Mouse (Mus musculus): ENCODE measurements around the gene Igfbp4.
A peak's percentile ranks its signal among the peaks of the same experiment; 100 is the strongest.

The Igfbp4 gene

DNA sequence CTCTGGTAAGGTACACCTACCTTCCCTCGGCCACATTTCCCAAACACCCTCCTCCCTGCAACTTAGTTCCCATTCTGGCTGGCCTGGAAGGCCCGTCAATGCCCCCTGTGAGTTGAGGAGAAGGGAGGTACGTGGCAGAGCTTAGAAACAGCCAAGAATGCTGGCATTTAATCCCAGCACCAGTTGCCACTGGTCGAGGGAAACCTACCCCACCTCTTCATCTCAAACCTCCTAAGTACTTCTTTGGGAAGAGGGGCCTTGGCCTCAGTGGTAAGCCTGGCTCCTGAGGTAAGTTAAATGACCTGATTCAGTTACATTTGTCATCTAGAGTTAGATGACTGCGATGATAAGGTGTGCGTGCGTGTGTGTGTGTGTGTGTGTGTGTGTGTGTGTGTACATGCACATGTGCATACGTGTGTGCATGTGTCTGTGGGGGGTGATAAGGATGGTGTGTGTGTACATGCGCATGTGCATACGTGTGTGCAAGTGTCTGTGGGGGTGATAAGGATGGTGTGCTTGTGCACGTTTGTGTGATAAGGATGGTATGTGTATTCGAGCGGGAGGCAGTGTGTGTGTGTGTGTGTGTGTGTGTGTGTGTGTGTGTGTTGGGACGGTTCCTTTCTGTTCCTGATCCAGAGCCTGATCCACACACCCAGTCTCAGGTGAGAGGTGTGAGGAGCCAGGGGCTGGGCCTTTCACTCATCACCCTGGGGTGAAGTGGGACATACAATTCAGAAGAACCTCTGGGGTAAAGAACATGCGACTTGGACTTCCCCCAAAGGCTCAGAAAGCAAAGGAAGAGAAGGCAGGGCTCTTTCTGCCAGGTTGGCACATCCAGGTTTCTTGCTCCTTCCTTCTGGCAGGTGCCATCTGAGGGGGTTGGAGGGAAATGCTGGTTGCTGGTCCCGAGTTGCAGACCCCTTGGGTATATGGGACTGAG lies 1.1 kb downstream of the Igfbp4 start:
- no peak for DNase-seq (ENCODE audit: low read depth, low spot score)

DNA sequence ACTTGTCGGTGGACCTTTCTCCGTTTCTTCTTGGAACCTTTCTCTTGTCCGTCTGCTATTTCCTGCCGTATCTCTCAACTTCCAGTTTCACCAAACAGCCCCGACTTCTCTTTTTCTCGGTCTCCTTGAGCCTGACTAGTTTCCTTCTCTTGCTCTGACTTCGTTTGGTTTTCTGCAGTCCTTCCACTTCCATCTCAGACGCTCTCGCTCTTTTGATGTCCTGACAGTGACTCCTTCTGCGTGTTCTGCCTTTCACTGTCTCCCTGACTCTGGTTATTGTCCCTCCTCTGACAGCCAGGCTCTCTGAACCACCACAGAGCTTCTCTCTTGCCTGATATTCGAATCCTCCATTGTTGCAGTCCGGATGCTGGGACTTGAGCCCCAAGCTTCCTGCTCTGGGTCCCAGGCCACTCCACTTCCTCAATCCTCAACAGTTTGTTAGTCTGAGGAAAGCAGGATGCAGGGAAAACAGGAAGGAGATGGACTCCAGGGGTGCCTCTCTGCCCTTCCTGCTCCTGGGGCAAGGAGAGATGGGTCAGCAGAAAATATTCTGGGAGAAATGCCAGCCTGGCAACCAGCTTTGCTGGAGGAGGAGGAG lies 1.9 kb downstream of the Igfbp4 start:
- peak; percentile 17 for DNase-seq (ENCODE audit: low read depth, low spot score)

DNA sequence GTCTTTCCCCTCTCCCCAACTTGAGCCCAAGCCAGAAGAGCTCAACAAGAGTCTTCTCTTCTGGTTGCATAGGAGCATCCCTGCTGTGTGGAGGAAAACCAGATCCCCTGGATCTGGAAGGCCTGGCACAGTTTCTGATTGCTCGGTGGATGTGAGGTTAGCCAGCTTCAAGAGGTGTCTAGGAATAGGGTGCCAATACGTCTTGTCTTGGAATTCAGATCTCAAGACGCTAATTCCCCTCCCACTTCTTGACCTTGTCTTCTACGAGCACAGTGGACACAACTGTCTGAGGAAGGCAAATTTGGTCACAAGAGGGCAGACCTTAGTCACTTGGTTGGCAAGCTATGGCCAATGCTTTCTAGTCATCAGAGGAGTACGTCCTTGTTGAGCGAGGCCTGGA lies 2.6 kb downstream of the Igfbp4 start:
- DNase-seq (ENCODE audit: low read depth, low spot score), result no peak

DNA sequence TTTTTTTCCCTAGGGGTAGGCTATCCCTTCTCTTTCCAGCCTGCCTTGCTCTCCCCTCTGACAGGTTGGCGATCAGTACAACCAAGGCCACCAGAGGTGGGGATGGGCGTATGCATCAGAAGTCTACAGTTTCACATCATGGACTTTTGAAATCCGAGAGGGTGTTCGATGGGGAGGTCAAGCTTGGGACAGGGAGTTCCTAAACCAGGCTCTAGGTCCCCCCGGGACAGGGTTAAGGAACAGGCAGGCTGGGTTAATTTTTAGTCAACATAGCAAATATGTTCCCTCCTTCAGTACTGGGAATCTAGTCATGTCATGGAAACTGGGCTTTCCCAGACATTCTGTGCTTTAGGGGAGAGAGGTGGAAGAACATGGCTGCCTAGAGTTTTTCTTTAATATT lies 3.3 kb downstream of the Igfbp4 start:
- DNase-seq (ENCODE audit: low read depth, low spot score), result no peak

DNA sequence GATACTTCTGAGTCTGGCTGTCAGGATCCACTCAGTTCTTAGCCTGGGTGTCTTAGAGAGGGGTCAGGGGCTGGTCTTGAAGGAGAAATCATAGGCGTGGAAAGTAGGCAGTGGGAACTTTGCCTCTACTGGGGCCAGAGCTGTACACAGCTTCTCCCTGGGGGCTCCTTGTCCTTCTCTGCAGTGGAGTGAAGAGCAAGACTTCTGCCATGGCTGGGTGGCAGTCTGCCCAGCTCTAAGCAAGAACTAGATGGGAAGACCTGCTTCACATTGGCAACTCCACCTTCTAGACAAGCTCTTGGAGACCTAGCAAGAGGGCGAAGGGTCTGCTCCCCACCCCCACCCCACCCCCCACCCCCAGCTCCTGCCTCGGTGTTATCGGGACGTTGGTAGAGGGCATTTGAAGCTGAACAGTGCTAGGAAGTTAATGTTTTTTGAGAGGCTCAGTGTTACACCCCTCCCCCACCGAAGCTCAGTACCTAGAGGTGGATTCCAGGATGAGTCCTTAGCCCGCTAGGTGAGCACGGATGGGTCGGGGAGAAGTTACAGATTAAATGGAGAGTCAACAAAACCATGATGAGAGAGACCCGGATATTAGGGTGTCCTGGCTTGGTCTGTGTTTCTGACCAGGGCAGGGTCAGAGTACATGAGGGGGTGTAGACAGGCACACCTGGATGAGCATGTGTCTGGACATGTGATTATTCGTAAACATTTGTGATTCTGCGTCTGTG lies 4.3 kb downstream of the Igfbp4 start:
- no peak for DNase-seq (ENCODE audit: low read depth, low spot score)

DNA sequence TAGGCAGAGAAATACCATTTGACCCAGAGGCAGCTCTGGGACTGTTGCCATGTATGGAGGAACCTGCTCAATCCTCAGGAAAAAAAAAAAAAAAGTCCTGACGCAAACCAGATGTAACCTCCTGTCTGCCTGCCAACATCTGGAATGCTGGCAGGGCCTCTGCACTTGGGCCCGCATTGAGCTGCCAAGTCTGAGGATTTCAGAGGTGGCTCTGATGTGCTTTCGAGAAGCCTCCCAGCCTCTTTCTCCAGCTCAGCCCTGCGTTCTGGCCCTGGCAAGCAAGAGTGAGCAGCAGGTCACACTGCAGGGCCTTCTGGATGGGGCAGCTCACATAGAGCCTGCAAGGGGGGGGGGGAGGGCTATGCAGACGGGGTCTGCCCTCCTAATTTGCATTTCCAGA lies 6.1 kb downstream of the Igfbp4 start:
- no peak for DNase-seq (ENCODE audit: low read depth, low spot score)

DNA sequence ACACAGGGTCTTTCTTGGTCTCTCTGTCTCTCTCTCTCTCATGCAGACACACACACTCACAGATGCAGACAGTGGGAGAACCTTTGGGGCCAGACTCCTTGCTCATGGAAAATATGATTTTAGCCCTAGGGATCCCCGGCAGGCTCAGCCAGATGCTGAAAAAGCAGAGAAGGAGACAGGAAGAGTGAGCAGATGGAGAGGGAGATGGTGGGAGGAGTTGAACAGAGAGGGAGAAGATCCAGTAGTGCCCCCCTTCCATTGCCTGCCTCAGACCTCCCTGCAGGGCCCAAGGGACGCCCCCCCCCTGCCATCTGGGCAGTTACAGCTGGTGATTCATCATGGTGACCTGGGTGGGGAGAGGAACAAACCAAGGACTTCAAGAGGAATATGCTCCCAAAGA lies 6.6 kb downstream of the Igfbp4 start:
- DNase-seq (ENCODE audit: low read depth, low spot score), result peak; percentile 26

DNA sequence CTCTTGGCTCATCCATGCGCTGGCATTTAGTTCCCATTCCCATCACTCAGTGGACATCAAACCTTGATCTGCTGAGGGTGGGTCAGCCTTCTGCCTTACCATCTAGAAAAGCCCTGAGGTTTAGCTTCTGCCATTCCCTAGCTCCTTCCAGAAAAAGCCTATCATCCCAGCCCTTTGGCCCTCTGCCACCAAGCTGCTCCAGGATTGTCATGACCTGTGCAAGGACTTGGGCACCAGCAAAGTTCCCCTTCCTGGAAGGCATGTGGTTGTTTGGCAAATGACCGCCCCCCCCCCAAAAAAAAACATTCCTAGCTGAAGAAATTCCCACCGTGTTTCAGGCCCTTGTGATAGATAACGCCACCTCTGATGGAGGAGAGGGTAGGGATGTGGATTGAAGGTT lies 14.1 kb downstream of the Igfbp4 start:
- DNase-seq (ENCODE audit: low read depth, low spot score), result no peak

DNA sequence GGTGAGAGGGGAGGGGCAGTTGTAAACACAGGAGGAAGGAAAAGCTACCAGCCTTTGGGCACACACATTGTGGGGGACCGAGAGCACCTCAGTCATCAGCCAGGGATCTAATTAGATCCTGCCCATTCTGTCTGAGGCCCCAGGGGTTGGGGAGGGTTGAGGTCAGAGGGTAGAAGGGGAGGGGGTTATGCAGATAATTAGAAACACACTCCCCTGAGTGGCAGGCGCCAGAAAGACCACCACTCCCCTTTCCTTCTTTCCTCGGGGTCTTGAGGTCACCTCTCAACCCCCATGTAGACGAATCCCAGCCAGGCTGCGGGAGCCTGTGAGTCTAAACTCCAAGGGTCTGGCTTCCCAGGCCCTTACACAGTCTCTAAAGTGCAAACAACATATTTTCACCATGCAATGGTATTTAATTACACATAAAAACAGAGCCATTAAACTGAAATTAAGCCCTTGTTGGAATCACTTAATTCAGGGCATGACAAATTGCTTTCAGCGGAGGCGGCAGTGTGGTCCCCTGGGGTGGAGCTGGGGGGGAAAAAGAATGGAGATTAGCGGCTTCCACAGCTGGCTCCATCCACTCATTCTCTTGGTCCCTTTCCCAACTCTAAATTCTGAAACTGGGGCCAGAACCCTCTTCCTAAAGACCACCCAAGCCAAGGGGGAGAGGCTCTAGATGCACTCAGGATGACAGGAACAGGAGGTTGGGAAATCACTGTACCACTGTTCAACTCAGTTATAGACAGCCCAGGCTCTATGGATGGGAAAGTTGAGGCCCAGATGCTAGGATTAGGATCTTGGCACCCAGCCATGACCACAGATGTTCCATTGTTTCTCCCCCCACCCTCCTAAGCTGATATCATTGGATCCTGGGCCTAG lies 14.8 kb downstream of the Igfbp4 start:
- no peak for DNase-seq (ENCODE audit: low read depth, low spot score)

DNA sequence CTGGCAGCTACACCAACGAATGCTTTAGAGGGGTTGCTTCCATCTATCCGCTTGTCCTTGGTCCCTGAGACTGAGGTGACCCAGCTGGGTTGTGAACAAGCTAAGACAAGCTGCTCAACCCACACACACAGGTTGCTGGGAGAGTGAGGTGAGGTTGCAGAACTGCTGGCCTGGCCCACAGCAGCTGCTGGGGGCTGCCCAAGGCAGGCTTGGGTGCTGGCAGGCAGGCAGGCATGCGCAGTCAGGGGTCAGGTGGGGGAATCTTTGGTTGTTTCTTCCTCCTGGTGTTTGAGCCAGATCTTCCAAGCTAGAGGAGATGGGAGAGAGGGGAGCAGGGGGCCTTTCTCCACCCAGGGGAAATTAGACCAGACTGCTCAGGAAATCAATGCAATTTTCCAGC lies 19.4 kb downstream of the Igfbp4 start:
- no peak for DNase-seq (ENCODE audit: low read depth, low spot score)

DNA sequence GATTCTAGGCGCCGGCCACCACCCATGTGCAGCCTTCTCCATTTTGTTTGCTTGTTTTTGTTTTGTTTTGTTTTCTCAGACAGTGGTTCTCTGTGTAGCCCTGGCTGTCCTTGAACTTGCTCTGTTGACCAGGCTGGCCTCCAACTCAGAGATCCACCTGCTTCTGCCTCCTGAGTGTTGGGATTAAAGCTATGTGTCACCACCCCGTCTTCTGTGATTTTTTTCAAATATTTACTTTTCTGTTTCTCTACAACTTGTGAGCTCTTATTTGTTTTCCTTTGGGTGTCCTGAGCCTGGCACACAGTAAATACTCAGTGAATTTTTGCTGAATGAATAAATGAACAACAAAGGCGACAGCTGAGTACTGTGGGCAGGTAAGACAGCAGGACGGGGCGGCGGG lies 21.6 kb downstream of the Igfbp4 start:
- DNase-seq (ENCODE audit: low read depth, low spot score), result no peak

DNA sequence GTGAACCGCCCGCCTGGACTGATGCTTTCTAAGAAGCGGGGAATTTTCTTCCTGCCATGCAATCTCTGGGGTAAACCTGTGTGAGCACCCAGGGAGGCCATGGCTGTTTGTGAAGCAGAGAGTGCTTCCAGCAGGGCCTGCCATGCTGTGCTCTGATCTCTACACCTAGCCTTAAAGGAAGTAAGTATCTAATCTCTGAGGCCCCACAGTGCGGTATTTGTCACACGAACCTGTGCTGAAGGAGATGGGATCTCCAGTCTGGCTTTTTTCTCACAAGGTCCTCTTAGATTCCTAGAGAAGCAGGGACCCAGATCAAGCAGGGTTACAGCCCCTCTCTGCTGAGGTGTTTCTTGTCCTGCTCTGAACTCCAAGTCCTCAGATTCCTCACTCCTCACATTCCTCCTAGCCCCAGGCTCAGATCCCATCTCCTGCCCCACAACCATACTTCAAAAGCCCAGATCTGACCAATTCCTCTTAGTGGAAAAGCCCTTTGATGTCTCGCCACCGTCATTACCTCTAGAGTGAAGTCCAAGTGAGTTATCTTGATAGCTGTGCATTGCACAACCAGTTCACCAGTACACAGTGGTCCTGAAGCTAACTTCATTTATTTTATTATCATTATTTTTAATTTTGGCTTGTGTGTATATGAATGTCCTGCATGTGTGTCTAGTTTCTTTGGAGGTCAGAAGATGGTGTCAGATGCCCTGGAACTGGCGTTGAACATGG lies 22.5 kb downstream of the Igfbp4 start:
- DNase-seq (ENCODE audit: low read depth, low spot score), result no peak

DNA sequence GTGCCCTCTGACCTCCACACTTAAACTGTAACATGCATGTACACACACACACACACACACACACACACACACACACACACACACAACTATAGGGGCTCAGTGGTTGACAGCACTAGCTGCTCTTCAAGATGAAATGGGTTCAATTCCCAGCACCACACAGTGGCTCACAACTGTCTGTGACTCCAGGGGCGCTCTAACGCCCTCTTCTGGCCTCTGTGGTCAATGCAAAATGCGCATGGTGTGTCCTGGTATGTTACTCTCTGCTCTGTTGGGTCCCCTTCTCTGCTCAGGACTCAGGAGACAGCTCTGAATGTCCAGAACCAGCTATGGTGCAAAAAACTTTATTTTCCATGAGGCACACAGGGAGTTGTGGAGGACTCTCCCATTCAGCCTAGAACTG lies 24.3 kb downstream of the Igfbp4 start:
- no peak for DNase-seq (ENCODE audit: low read depth, low spot score)

DNA sequence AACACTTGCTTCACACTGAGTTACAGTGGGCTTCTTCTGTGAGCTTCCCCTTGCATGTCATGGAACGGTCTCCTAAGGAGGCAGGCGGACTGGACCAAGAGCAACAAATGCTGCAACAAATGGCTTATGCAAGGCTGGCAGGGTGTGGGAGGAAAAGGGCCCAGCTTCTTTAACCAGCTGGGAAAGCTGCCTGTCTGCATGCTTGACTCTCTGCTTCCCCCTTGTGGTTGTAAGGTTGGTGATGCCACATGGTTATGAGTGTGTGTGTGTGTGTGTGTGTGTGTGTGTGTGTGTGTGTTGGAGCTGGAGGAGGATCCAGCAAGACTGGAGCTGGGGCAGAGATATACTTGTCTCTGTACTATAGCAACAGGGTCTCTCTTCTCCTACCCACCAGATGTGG lies 24.9 kb downstream of the Igfbp4 start:
- peak; percentile 89 for DNase-seq (ENCODE audit: low read depth, low spot score)

DNA sequence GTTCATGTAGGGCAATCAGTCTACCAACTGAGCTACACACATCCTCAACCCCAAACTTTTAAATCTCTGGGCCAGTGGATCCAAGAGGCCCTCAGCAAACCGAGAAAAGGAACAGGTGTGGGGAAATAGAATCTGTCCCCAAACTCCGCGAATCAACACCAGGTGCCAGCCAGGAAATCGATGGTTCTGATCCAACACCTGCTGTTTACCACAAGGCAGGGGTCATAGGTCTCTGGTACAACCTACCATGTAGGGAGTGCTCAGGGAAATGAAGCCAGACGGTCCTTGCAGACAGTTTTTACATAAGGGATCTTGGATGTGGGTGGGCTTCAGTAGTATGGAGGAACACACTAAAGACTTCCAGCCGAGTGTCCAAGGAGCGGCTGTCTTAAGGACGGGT lies 26.5 kb downstream of the Igfbp4 start:
- no peak for DNase-seq (ENCODE audit: low read depth, low spot score)

DNA sequence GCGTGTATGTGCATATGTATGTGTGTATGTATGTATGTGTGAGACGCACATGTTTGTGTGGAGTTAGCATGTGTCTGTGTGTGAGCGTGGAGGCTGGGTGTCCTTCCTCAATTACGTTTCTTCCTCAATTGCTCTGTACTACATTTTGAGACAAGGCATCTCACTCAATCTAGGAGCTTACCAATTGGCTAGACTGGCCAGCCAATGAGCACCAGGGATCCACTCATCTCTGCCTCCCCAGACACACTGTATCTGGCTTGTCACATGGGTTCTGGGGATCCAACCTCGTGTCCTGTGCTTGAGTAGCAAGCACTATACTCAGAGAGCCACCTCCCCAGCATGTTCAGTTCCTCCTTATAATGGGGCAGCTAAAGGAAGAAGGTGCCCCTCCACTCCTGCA lies 27.4 kb downstream of the Igfbp4 start:
- DNase-seq (ENCODE audit: low read depth, low spot score), result no peak

DNA sequence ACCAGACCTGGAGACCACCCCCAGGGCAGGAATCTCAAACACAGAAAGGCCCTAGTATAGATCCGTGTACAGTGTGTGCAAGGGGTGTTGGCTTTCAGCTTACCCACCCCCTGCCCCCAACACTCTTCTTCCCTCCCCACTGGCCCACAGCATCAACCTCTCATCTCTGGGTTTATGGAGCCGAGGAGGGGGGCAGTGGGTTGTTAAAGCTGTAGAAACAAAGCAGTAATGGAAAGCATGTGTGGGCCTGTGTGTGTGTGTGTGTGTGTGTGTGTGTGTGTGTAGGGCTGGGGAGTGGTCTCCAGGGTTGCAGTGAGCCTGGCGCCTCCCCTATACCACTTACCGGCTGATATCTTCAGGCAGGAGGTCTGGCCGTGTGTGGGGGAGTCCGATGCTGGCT lies 30.8 kb downstream of the Igfbp4 start:
- DNase-seq (ENCODE audit: low read depth, low spot score), result no peak

DNA sequence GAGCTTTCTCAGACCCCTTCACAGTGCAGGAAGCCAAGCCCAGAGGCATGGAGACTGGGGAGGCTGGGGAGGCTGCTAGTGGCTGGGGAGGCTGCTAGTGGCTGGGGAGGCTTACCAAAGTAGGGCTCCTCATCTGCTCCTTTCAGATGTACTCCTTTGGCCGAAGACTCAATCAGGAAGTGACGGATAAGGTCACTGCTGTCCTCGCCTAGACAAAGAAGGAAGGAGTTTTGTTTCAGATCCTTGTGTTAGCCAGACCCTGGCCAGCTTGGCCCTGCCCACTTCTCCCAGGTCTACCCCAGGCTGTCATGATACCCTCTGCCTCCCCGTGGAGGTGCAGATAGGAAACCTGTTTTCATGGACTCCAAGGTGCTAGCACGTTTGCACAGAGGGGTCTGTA lies 32.7 kb downstream of the Igfbp4 start:
- no peak for DNase-seq (ENCODE audit: low read depth, low spot score)

DNA sequence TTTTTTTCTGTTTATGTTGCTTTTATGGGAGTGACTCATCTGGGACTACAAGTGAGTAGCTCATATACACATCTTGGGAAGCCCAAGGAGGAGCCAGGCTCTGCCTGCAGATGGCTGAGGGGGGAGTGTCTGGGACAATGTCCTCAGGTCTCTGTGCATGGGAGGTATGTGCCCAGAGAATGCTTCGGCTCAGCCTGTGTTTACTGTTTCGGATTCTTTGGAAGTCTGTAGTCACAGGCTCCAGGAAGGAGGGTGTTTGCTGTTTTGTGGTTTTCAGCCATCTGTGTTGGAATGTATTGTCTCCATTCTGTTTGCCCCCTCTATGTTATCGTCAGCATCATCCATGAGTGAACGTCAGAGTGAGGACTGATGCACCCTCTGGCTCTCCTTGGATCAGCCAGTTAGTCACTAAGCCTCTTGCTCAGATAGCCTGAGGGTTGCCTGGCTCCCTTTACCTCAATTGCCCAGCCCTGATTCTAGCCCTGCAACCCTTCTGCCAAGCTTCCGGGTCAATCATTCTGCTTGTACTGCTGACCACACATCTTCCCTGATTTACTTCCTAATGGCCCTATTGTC lies 35.8 kb downstream of the Igfbp4 start:
- no peak for DNase-seq (ENCODE audit: low read depth, low spot score)

DNA sequence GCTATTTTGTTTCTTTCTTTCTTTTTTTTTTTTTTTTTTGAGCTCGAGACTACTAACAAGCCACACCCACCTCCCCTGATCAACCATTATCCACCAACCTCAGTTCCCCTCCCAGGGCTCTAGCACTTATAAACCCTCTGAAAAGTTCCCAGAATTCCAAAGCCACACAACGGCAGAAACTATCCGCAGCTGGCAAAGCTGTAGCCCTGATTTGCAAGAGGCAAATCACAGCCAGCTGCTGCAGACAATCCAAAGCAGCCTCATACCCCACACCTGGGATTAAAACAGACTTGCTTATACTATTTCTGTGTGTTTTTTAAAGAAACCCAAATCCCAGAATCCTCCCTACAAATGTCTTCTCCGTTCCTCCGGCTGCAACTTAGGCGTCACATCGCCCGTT lies 36.8 kb downstream of the Igfbp4 start:
- DNase-seq (ENCODE audit: low read depth, low spot score), result no peak

All from telencephalon, adult 2 months (tissue).